Mouse (Mus musculus): ENCODE results near the gene Ank3. TPM values are rescaled to one million over a fixed set of nuclear protein-coding genes. Genes with fewer than 3 reads are reported as not detected.

Ank3 gene
- total RNA-seq, 2 experiments from 2014 or later = 497 to 550 TPM

- intact Hi-C loops (cut with DNase I) = no loop called here
- DNase-seq (ENCODE audit: low spot score in 2 of 2) = no peak
Observed at GRCm38 (mm10) chr10:69764402-69764801, 365.8 kb downstream of the Ank3 start.

- DNase-seq (ENCODE audit: low spot score in 2 of 2) = peak in 1 of 2 experiments; percentile 37
- intact Hi-C loops (cut with DNase I) = no loop called here
Observed at GRCm38 (mm10) chr10:69777065-69777645, 378.6 kb downstream of the Ank3 start.

GRCm38 (mm10) chr10:69777736-69778135 lies 379.2 kb downstream of the Ank3 start:
- peak in 1 of 2 experiments; percentile 59 for DNase-seq (ENCODE audit: low spot score in 2 of 2)
- intact Hi-C loops (cut with DNase I) = no loop called here

- DNase-seq (ENCODE audit: low spot score in 2 of 2) = no peak
- intact Hi-C loops (cut with DNase I) = no loop called here
Observed at GRCm38 (mm10) chr10:69779246-69779645, 380.7 kb downstream of the Ank3 start.

GRCm38 (mm10) chr10:69781491-69781890 lies 382.9 kb downstream of the Ank3 start:
- intact Hi-C loops (cut with DNase I) = no loop called here
- peak; percentile 52 to 73 for DNase-seq (ENCODE audit: low spot score in 2 of 2)

GRCm38 (mm10) chr10:69785235-69785634 lies 386.7 kb downstream of the Ank3 start:
- intact Hi-C loops (cut with DNase I) = no loop called here
- no peak for DNase-seq (ENCODE audit: low spot score in 2 of 2)

GRCm38 (mm10) chr10:69785692-69786091 lies 387.1 kb downstream of the Ank3 start:
- intact Hi-C loops (cut with DNase I) = no loop called here
- no peak for DNase-seq (ENCODE audit: low spot score in 2 of 2)

- intact Hi-C loops (cut with DNase I) = no loop called here
- no peak for DNase-seq (ENCODE audit: low spot score in 2 of 2)
Observed at GRCm38 (mm10) chr10:69786220-69786993, 387.8 kb downstream of the Ank3 start.

GRCm38 (mm10) chr10:69787379-69787778 lies 388.8 kb downstream of the Ank3 start:
- intact Hi-C loops (cut with DNase I) = no loop called here
- DNase-seq (ENCODE audit: low spot score in 2 of 2) = peak in 1 of 2 experiments; percentile 39

- no peak for DNase-seq (ENCODE audit: low spot score in 2 of 2)
- intact Hi-C loops (cut with DNase I) = loop anchor here (5.0 kb wide), 2 partner anchors 48 to 128 kb away; no protein-coding TSS in a partner anchor
Observed at GRCm38 (mm10) chr10:69790606-69791005, 392.0 kb downstream of the Ank3 start.

GRCm38 (mm10) chr10:69791951-69792350 lies 393.4 kb downstream of the Ank3 start:
- DNase-seq (ENCODE audit: low spot score in 2 of 2) = no peak
- intact Hi-C loops (cut with DNase I) = loop anchor here (5.0 kb wide), 2 partner anchors 50 to 130 kb away; no protein-coding TSS in a partner anchor

GRCm38 (mm10) chr10:69792400-69792799 lies 393.8 kb downstream of the Ank3 start:
- DNase-seq (ENCODE audit: low spot score in 2 of 2) = peak in 1 of 2 experiments; percentile 89
- intact Hi-C loops (cut with DNase I) = loop anchor here (5.0 kb wide), 2 partner anchors 50 to 130 kb away; no protein-coding TSS in a partner anchor

GRCm38 (mm10) chr10:69793079-69793478 lies 394.5 kb downstream of the Ank3 start:
- peak; percentile 57 to 79 for DNase-seq (ENCODE audit: low spot score in 2 of 2)
- intact Hi-C loops (cut with DNase I) = loop anchor here (5.0 kb wide), 2 partner anchors 51 to 131 kb away; no protein-coding TSS in a partner anchor

GRCm38 (mm10) chr10:69795656-69796055 lies 397.1 kb downstream of the Ank3 start:
- DNase-seq (ENCODE audit: low spot score in 2 of 2) = no peak
- intact Hi-C loops (cut with DNase I) = no loop called here

- intact Hi-C loops (cut with DNase I) = no loop called here
- peak in 1 of 2 experiments; percentile 42 for DNase-seq (ENCODE audit: low spot score in 2 of 2)
Observed at GRCm38 (mm10) chr10:69796421-69796886, 397.9 kb downstream of the Ank3 start.

- intact Hi-C loops (cut with DNase I) = loop anchor here (5.0 kb wide), 1 partner anchor 91 kb away; no protein-coding TSS in a partner anchor
- DNase-seq (ENCODE audit: low spot score in 2 of 2) = peak; percentile 82 to 94
Observed at GRCm38 (mm10) chr10:69803135-69803756, 404.7 kb downstream of the Ank3 start.

GRCm38 (mm10) chr10:69804613-69805012 lies 406.0 kb downstream of the Ank3 start:
- DNase-seq (ENCODE audit: low spot score in 2 of 2) = peak; percentile 35 to 90

GRCm38 (mm10) chr10:69810785-69811184 lies 412.2 kb downstream of the Ank3 start:
- intact Hi-C loops (cut with DNase I) = no loop called here
- DNase-seq (ENCODE audit: low spot score in 2 of 2) = no peak

More at GRCm38 (mm10) chr10:69804613-69805012, 406.0 kb downstream of the Ank3 start:
- intact Hi-C loops (cut with DNase I) = loop anchor here (5.0 kb wide), 1 partner anchor 92 kb away; no protein-coding TSS in a partner anchor

- no peak for DNase-seq (ENCODE audit: low spot score in 2 of 2)
- intact Hi-C loops (cut with DNase I) = no loop called here
Observed at GRCm38 (mm10) chr10:69813823-69814522, 415.4 kb downstream of the Ank3 start.

Measured in left cerebral cortex, postnatal 25 days (tissue).